Mouse (Mus musculus): ENCODE results near the gene Nxpe5.

- TF ChIP-seq EP300 (IDR thresholded peaks at IDR 0.05; ENCODE audit: low read depth) (no peak), CTCF (IDR thresholded peaks at IDR 0.05; ENCODE audit: low read depth) (no peak)
Observed at GRCm38 (mm10) chr5:138258993-138259392, 33.3 kb downstream of the Nxpe5 start.

Data from liver, embryonic 14.5 days (tissue).